Mouse (Mus musculus) heart, postnatal 25 days (tissue): Measurements from ENCODE around the gene Apon. TPM values are rescaled to one million over a fixed set of nuclear protein-coding genes. Genes with fewer than 3 reads are reported as not detected.
"Not testable (repeated sequence)": the region's sequence is repeated elsewhere in the genome, so short reads cannot be mapped to it uniquely, and the experiment has no call there.

Experiments
- DNase-seq: peaks from one replicate; pipeline ENCODE4 v3.0.0; 2022; ENCODE audit warnings: low spot score
- intact Hi-C: fragments of 180-260 bp; cut with DNase I; formaldehyde crosslinking; loops from one replicate; pipeline ENCODE4 v1.15.1; 2025
- total RNA-seq, 2 experiments: library from RNA; stranded (reverse); gene quantifications; 2 replicates each; pipeline ENCODE4 v1.2.3; 2021

The Apon gene
- total RNA-seq, 2 experiments from 2014 or later = 0.18 TPM; not detected in 1

- intact Hi-C loops = loop anchor here (1.0 to 5.0 kb wide), 2 partner anchors 19 to 40 kb away; partner anchors contain the start of gene Stat2
- DNase-seq = peak; percentile 71
Observed at GRCm38 (mm10) chr10:128231697-128232419, 22.0 kb upstream of the Apon start, which contains the start of gene Timeless. Gene Timeless (plus strand): TSS chr10:128232065.

- intact Hi-C loops = loop anchor here (1.0 to 5.0 kb wide), 2 partner anchors 19 to 40 kb away; partner anchors contain the start of gene Stat2
- DNase-seq = no peak
Observed at GRCm38 (mm10) chr10:128232420-128232985, 21.4 kb upstream of the Apon start.

GRCm38 (mm10) chr10:128236321-128236720 is 17.6 kb upstream of the Apon start:
- intact Hi-C loops = no loop called here

GRCm38 (mm10) chr10:128237807-128238480 is 16.0 kb upstream of the Apon start:
- DNase-seq = peak; percentile 36
- intact Hi-C loops = no loop called here

More at GRCm38 (mm10) chr10:128236321-128236720, 17.6 kb upstream of the Apon start:
- no peak for DNase-seq

- no peak for DNase-seq
- intact Hi-C loops = no loop called here
Observed at GRCm38 (mm10) chr10:128239140-128239539, 14.8 kb upstream of the Apon start.

- intact Hi-C loops = no loop called here
- no peak for DNase-seq
Observed at GRCm38 (mm10) chr10:128240131-128240530, 13.8 kb upstream of the Apon start.

- no peak for DNase-seq
- intact Hi-C loops = no loop called here
Observed at GRCm38 (mm10) chr10:128243252-128243651, 10.6 kb upstream of the Apon start.

- intact Hi-C loops = no loop called here
Observed at GRCm38 (mm10) chr10:128244121-128244520, 9.8 kb upstream of the Apon start.

GRCm38 (mm10) chr10:128247020-128247732 is 6.7 kb upstream of the Apon start:
- intact Hi-C loops = no loop called here
- peak; percentile 62 for DNase-seq

More at GRCm38 (mm10) chr10:128244121-128244520, 9.8 kb upstream of the Apon start:
- DNase-seq = no peak

- DNase-seq = no peak
- intact Hi-C loops = no loop called here
Observed at GRCm38 (mm10) chr10:128250565-128250964, 3.3 kb upstream of the Apon start.

- no peak for DNase-seq
- intact Hi-C loops = no loop called here
Observed at GRCm38 (mm10) chr10:128255925-128256324, 2.0 kb downstream of the Apon start.

- intact Hi-C loops = no loop called here
- no peak for DNase-seq
Observed at GRCm38 (mm10) chr10:128256328-128256727, 2.4 kb downstream of the Apon start.

GRCm38 (mm10) chr10:128258953-128259352 is 5.1 kb downstream of the Apon start:
- no peak for DNase-seq
- intact Hi-C loops = no loop called here

GRCm38 (mm10) chr10:128259946-128260345 is 6.0 kb downstream of the Apon start:
- DNase-seq = no peak
- intact Hi-C loops = no loop called here

GRCm38 (mm10) chr10:128260376-128260775 is 6.5 kb downstream of the Apon start:
- intact Hi-C loops, DNase-seq: not testable (repeated sequence)

GRCm38 (mm10) chr10:128262300-128262699 is 8.4 kb downstream of the Apon start:
- intact Hi-C loops = no loop called here
- no peak for DNase-seq

GRCm38 (mm10) chr10:128263393-128264310 is 9.8 kb downstream of the Apon start:
- intact Hi-C loops = no loop called here

GRCm38 (mm10) chr10:128268371-128268770 is 14.5 kb downstream of the Apon start, which contains the start of gene Apof:
Gene Apof (plus strand): TSS chr10:128268671.
- DNase-seq = no peak
- intact Hi-C loops = no loop called here

More at GRCm38 (mm10) chr10:128263393-128264310, 9.8 kb downstream of the Apon start:
- DNase-seq = no peak
